Comparison of ENCODE assay signal across 8 mouse cellular contexts in genomic region chr14:20873307-20873706, GRCm38 (mm10). TPM values are rescaled to one million over a fixed set of nuclear protein-coding genes. Genes with fewer than 3 reads are reported as not detected.
A peak's percentile ranks its signal among the peaks of the same experiment; 100 is the strongest.
DNase-seq lines count a peak whose midpoint lies in the region; ATAC-seq and TF ChIP-seq lines count a peak whose summit lies in the region.

No protein-coding gene starts in this region.

- peak; percentile 74 for DNase-seq in T-cell, adult 2 months (ENCODE audit: low spot score)
- DNase-seq in cerebellum, adult 2 months = peak; percentile 65 to 78
- DNase-seq in frontal cortex, postnatal 10 days (ENCODE audit: low spot score in 2 of 2) = peak; percentile 57 to 83
- DNase-seq in left cerebral cortex, adult 2 months (ENCODE audit: extremely low spot score in 1 of 2, low spot score in 2 of 2) = peak; percentile 81 to 86

- WGBS in cerebellum, adult 2 months = 2% methylated on average over 8 of the region's 8 CpGs
- WGBS in hindbrain, embryonic 15.5 days = under 1% methylated on average over 8 of the region's 8 CpGs
- 2% methylated on average over 8 of the region's 8 CpGs for WGBS in small intestine, adult 2 months

- intact Hi-C loops in left cerebral cortex, adult 2 months (cut with DNase I) = loop anchor here (1.0 to 10.0 kb wide), 3 partner anchors 70 to 119 kb away; no protein-coding TSS in a partner anchor

- H3K27ac ChIP-seq in cerebellum, adult 2 months (ENCODE audit: insufficient read depth, low read length) = no peak overlapping the region
- no peak overlapping the region for H3K27ac ChIP-seq in hindbrain, embryonic 15.5 days (replicated peaks)
- H3K27ac ChIP-seq in left cerebral cortex, adult 2 months = no peak overlapping the region
- H3K27ac ChIP-seq in small intestine, adult 2 months (ENCODE audit: insufficient read depth, low read depth, low read length) = no peak overlapping the region

- H3K4me3 ChIP-seq in cerebellum, adult 2 months (replicated peaks; ENCODE audit: insufficient read depth, low read depth, low read length) = no peak overlapping the region
- no peak overlapping the region for H3K4me3 ChIP-seq in hindbrain, embryonic 15.5 days
- H3K4me3 ChIP-seq in left cerebral cortex, adult 2 months = no peak overlapping the region
- peak overlapping the region; percentile 85 for H3K4me3 ChIP-seq in megakaryocyte, embryonic 14.5 days (replicated peaks)
- H3K4me3 ChIP-seq in small intestine, adult 2 months (ENCODE audit: low read depth, low read length) = no peak overlapping the region

- no peak overlapping the region for H3K9ac ChIP-seq in hindbrain, embryonic 15.5 days

- no peaks in the 10 kb centered on the region for H3K4me1 ChIP-seq in cerebellum, adult 2 months (ENCODE audit: control insufficient read depth, insufficient read depth, low read length)
- H3K4me1 ChIP-seq in hindbrain, embryonic 15.5 days (replicated peaks) = no peaks in the 10 kb centered on the region
- peaks cover 37% of the 10 kb centered on the region for H3K4me1 ChIP-seq in megakaryocyte, embryonic 14.5 days
- no peaks in the 10 kb centered on the region for H3K4me1 ChIP-seq in small intestine, adult 2 months (ENCODE audit: control insufficient read depth, insufficient read depth, insufficient read length, low read length)

- H3K27me3 ChIP-seq in cerebellum, adult 2 months (ENCODE audit: control insufficient read depth, insufficient read depth, low read length) = no peaks in the 10 kb centered on the region
- H3K27me3 ChIP-seq in hindbrain, embryonic 15.5 days = no peaks in the 10 kb centered on the region
- H3K27me3 ChIP-seq in megakaryocyte, embryonic 14.5 days (replicated peaks) = no peaks in the 10 kb centered on the region
- no peaks in the 10 kb centered on the region for H3K27me3 ChIP-seq in small intestine, adult 2 months (ENCODE audit: control insufficient read depth, insufficient read depth, low read length)

- no peak overlapping the region for H3K4me2 ChIP-seq in hindbrain, embryonic 15.5 days

- peak; percentile 96 for TF ChIP-seq CTCF in cerebellum, adult 2 months (IDR thresholded peaks at IDR 0.05; ENCODE audit: borderline replicate concordance, insufficient read depth, low read depth, low read length)
- peak; percentile 97 for TF ChIP-seq CTCF in left cerebral cortex, adult 2 months (IDR thresholded peaks at IDR 0.05)
- peak; percentile 93 for TF ChIP-seq CTCF in small intestine, adult 2 months (IDR thresholded peaks at IDR 0.05; ENCODE audit: extremely low read depth, insufficient read length, insufficient replicate concordance, low read depth, low read length)

- H3K36me3 ChIP-seq in hindbrain, embryonic 15.5 days = no peaks in the 10 kb centered on the region
- H3K36me3 ChIP-seq in megakaryocyte, embryonic 14.5 days (replicated peaks; ENCODE audit: low read length) = no peaks in the 10 kb centered on the region
- no peaks in the 10 kb centered on the region for H3K36me3 ChIP-seq in small intestine, adult 2 months (ENCODE audit: control insufficient read depth, insufficient read depth, low read length)

- TF ChIP-seq POLR2A in cerebellum, adult 2 months (IDR thresholded peaks at IDR 0.05; ENCODE audit: borderline replicate concordance, insufficient read depth, low read length) = no peak
- no peak for TF ChIP-seq POLR2A in small intestine, adult 2 months (IDR thresholded peaks at IDR 0.05; ENCODE audit: low read depth, low read length)

- no peaks in the 10 kb centered on the region for H3K9me3 ChIP-seq in hindbrain, embryonic 15.5 days
- no peaks in the 10 kb centered on the region for H3K9me3 ChIP-seq in megakaryocyte, embryonic 14.5 days

- 0 out of 2 replicates have a peak, but pooled peaks have one; percentile 51 for ATAC-seq in hindbrain, embryonic 15.5 days (ENCODE audit: low FRiP score, low read depth)
- no peak for ATAC-seq in activated CD4-positive, CD25-positive, alpha-beta regulatory T cell, adult 4 months

RNA-seq across cellular contexts. Expression of gene Plau, which starts 36.8 kb away (rescaled TPM):
- polyA plus RNA-seq in cerebellum, adult 2 months (2012; rRNA removed) = 0.90 and 1.1 TPM in 2 replicates
- polyA plus RNA-seq in hindbrain, embryonic 15.5 days (2015; fragmentation: Nextera tagmentation; extraction: Ambion mirVana) = 0.21 and 0.26 TPM in 2 replicates
- 1 to 10 TPM; 6.5 to 9.6 TPM for total RNA-seq in left cerebral cortex, adult 2 months (2021)
- polyA plus RNA-seq in megakaryocyte, embryonic 14.5 days (2012; ENCODE audit: insufficient read depth, low replicate concordance) = 0.35 TPM in 1 of 2 replicates, not detected in the other
- 3.1 and 3.8 TPM in 2 replicates for polyA plus RNA-seq in small intestine, adult 2 months (2012; rRNA removed)
- not detected for polyA plus RNA-seq in activated CD4-positive, CD25-positive, alpha-beta regulatory T cell, adult 4 months (2017; shearing (Covaris generic))

RNA-seq across cellular contexts. Expression of gene Vcl, which starts 55.9 kb away (rescaled TPM):
- polyA plus RNA-seq in cerebellum, adult 2 months (2012; rRNA removed) = 23.9 and 26.7 TPM in 2 replicates
- 15.5 and 16.2 TPM in 2 replicates for polyA plus RNA-seq in hindbrain, embryonic 15.5 days (2015; fragmentation: Nextera tagmentation; extraction: Ambion mirVana)
- total RNA-seq in left cerebral cortex, adult 2 months (2021) = 10 to 100 TPM; 23.7 to 25.0 TPM
- 76.3 and 106 TPM in 2 replicates for polyA plus RNA-seq in megakaryocyte, embryonic 14.5 days (2012; ENCODE audit: insufficient read depth, low replicate concordance)
- 10.7 and 18.5 TPM in 2 replicates for polyA plus RNA-seq in small intestine, adult 2 months (2012; rRNA removed)
- polyA plus RNA-seq in activated CD4-positive, CD25-positive, alpha-beta regulatory T cell, adult 4 months (2017; shearing (Covaris generic)) = 1 to 10 TPM in 1 of 2 experiments, under 1 TPM in 1; 0.89 to 1.0 TPM
